Mouse (Mus musculus) thymus, adult 2 months (tissue): ENCODE results near the gene Tsnaxip1. TPM values are rescaled to one million over a fixed set of nuclear protein-coding genes. Genes with fewer than 3 reads are reported as not detected.

Experiments used
- DNase-seq: peaks from one replicate; pipeline ENCODE4 v3.0.0; 2021
- H3K27ac ChIP-seq: fragments of 200-500 bp; 2 replicates; pipeline ENCODE4 v1.5.1; 2012; ENCODE audit warnings: low read length, control low read depth; ENCODE audit not compliant: control insufficient read depth, insufficient read depth
- H3K27me3 ChIP-seq: fragments of 200-500 bp; 2 replicates; pipeline ENCODE4 v1.6.1; 2012; ENCODE audit warnings: mild to moderate bottlenecking, low read length, moderate library complexity, mixed read lengths; ENCODE audit not compliant: control insufficient read depth, insufficient read depth
- H3K36me3 ChIP-seq: fragments of 200-500 bp; 2 replicates; pipeline ENCODE4 v1.6.1; 2012; ENCODE audit warnings: mild to moderate bottlenecking, low read length, moderate library complexity; ENCODE audit not compliant: control insufficient read depth, insufficient read depth
- H3K4me1 ChIP-seq: fragments of 200-500 bp; replicated peaks from 2 replicates; pipeline ENCODE4 v1.6.1; 2012; ENCODE audit warnings: low read length; ENCODE audit not compliant: control insufficient read depth, insufficient read depth
- H3K4me3 ChIP-seq: fragments of 200-500 bp; 2 replicates; pipeline ENCODE4 v1.5.1; 2012; ENCODE audit warnings: mild to moderate bottlenecking, low read length, control low read depth, moderate library complexity; ENCODE audit not compliant: control insufficient read depth, insufficient read depth
- CTCF ChIP-seq: fragments of 200-500 bp; IDR thresholded peaks from 2 replicates; pipeline ENCODE4 v1.5.1; 2012; ENCODE audit warnings: mild to moderate bottlenecking, control low read depth, low read length, moderate library complexity, borderline replicate concordance; ENCODE audit not compliant: control insufficient read depth, poor library complexity, insufficient read depth; ENCODE audit errors: extremely low read depth
- POLR2A ChIP-seq: fragments of 200-500 bp; IDR thresholded peaks from 2 replicates; pipeline ENCODE4 v1.6.1; 2012; ENCODE audit warnings: mild to moderate bottlenecking, low read length, control low read depth, moderate library complexity; ENCODE audit not compliant: control insufficient read depth, poor library complexity, insufficient read depth; ENCODE audit errors: extremely low read depth
- WGBS: fragments of 180-500 bp; shearing (Covaris S2); methylation state at CpG from one replicate; pipeline ENCODE4 v1.1.7; 2018; 5-methylcytosine and 5-hydroxymethylcytosine counted together
- polyA plus RNA-seq: library from polyadenylated mRNA; depleted of rRNA; stranded (reverse); fragments of >200 nt; gene quantifications from 2 replicates; pipeline ENCODE4 v1.2.3, GENCODE M21; 2012

The Tsnaxip1 gene
- polyA plus RNA-seq, 1 experiment = 0.05 TPM

DNA sequence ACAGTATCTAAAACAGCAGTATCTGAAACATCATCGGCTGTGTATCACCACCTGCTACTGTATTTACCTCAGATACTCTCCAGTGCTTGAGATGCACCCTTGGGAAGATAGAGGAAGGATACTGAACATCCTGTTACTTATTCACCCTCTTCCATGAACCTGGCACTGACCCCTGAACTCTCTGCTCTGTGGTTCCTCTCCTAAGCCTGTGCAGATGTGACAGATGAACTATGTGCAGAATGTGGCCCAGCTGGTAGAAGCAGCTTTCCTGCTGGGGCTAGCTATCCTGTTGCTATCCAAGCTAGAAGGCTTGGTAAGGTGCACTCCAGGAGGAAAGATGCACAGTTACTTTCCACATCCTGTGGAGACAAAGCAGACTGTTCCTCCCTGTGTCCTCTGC is 34.2 kb upstream of the Tsnaxip1 start:
- WGBS = 94% methylated on average over 1 of the region's 1 CpGs
- no peak for DNase-seq
- Histone ChIP-seq H3K4me1 (peaks cover 24% of the 10 kb centered on the region), H3K27me3 (no peaks in the 10 kb centered on the region), H3K27ac (no peak overlapping the region), H3K4me3 (no peak overlapping the region), H3K36me3 (no peaks in the 10 kb centered on the region)
- TF ChIP-seq CTCF (no peak), POLR2A (no peak)

DNA sequence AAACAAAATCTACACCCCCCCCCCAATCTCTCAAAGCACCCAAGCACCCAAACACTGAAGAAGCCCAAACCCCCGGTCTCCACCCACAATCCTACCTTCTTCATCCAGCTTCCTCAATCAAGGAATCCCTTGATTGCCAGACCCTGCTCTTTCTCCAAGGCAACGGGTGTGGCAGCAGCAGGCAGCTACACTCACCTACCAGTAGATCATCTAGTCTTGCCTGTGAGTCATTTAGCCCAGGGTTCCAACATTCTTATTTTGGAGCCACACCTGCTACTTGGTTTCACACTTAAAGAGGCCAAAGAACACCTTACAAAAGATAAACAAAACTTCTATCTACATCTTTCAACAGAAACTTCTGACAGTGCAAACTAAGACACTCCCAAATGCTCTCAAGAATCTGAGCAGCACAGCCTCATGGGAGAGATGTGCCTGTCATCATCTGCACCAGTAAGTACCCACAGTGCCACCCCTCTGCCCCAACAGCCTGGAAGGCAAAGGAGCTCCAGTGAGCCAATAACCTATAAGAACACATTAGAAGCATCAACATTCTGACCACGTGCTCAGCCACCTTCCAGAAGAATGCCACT is 33.4 kb upstream of the Tsnaxip1 start:
- WGBS = 82% methylated on average over 3 of the region's 3 CpGs
- Histone ChIP-seq H3K36me3 (no peaks in the 10 kb centered on the region), H3K27ac (no peak overlapping the region), H3K27me3 (no peaks in the 10 kb centered on the region), H3K4me1 (peaks cover 22% of the 10 kb centered on the region), H3K4me3 (no peak overlapping the region)
- DNase-seq = no peak
- TF ChIP-seq POLR2A (no peak), CTCF (no peak)

DNA sequence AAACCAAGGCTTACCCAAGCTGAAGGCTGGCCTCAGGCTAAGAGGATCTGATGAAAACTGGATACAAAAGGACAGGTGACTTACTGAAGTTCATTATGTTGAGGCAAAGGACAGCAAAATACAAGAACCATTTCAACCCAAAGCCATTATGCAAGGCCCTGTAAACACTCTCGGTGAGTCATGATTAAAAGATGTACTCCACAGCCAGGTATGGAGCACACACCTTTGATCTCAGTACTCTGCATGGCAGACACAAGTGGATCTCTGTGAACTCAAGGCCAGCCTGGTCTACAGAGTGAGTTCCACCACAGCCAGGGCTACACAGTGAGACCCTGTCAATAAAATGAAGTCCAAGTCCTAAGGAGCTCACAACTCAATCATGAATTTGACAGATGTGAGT is 31.7 kb upstream of the Tsnaxip1 start:
- no peak overlapping the region for H3K4me3 ChIP-seq
- no peaks in the 10 kb centered on the region for H3K27me3 ChIP-seq
- peaks cover 7% of the 10 kb centered on the region; the same call in 1 of the 2 replicates for H3K4me1 ChIP-seq
- 87% methylated on average over 1 of the region's 1 CpGs for WGBS
- no peak for DNase-seq
- no peak for TF ChIP-seq POLR2A
- TF ChIP-seq CTCF = no peak
- H3K36me3 ChIP-seq = no peaks in the 10 kb centered on the region
- no peak overlapping the region for H3K27ac ChIP-seq

DNA sequence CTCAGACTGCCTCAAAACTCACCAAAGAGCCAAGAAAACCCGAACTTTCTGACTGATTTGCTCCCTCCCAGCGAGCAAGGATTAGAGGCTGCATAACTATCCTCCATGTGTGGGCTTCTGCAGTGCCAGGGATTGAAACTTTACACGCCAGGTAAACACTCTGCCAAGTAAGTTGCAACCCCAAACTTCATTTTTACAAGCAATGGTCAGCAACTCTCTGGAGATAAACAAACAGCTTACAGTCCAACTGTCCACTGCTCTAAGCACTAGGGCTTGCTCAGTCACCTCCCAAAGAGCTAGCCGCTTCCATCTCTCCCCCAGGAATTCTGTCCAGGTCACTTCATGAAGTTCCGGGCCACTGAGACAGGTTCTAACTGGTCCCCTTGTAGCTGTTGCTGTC is 29.1 kb upstream of the Tsnaxip1 start:
- Histone ChIP-seq H3K36me3 (no peaks in the 10 kb centered on the region), H3K27me3 (no peaks in the 10 kb centered on the region), H3K27ac (no peak overlapping the region), H3K4me3 (no peak overlapping the region), H3K4me1 (peaks cover 4% of the 10 kb centered on the region; the same call in 1 of the 2 replicates)
- no peak for DNase-seq
- WGBS = 96% methylated on average over 5 of the region's 5 CpGs
- no peak for TF ChIP-seq CTCF

DNA sequence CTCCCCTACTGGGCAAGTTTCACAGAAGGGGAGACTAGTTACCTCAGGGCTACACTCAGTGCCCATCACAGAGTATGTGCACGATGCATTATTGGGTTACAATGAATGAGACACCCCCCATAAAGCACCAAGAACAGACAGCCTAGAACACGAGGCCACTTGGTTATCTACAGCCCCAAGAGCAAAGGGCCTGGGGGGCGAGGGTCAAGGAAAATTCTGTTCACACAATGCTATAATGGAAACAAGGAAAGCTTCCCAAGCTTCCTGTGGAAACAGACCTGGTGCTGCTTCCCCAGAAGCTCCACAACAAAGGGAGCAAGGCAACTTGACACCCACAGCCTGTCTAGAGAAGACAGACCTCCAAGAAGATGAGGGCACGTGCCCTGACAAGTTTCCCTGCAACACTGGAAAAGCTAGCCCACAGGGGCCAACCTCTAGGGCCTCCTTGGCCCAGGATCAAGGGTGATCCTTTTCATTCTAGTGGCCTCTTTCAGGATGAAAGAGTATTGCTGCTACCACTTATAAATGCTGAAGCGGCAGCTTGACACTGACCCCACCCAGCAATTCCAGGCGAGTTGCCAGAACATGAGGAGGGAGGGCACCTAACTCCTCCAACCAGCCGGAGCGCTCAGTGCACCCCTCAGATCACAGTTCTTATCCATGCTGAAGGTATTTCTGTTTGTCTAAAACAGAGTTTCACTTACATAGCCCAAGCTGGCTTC is 28.3 kb upstream of the Tsnaxip1 start:
- DNase-seq = no peak
- Histone ChIP-seq H3K27me3 (no peaks in the 10 kb centered on the region), H3K4me3 (no peak overlapping the region), H3K36me3 (no peaks in the 10 kb centered on the region), H3K27ac (no peak overlapping the region), H3K4me1 (no peaks in the 10 kb centered on the region)
- WGBS = 90% methylated on average over 8 of the region's 8 CpGs
- TF ChIP-seq POLR2A (no peak), CTCF (no peak)

DNA sequence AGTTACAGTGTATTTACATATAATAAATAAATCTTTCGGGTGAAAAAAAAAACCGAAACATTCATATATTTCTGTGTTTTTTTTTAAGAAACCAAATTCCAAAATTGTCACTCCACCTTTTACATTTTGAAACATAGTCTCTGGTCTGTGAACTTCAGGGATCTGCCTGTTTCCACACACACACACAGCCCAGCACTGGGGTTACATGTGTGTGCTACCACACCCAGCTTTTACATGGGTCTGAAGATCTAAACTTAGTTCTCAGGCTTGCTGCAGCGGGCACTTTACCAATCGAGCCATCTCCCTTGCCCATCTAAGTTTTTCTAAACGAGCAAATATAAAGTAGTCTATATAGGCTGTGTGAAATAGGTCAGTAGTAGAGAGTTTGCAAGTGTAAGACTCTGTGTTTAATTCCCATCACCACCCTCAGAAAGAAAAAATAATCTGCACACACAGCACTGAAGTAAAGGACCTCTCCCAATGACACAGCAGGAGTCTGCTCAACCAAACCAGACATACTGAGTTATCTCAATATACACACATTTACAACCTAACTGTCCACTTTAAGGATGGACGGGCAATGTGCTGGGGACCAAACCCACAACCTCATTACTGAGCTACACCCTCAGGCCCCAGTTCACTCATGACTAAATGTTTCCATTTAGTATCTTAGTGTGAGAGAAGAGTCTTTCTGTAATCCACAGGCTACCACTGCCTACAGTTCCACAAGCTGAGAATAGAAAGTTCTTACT is 26.2 kb upstream of the Tsnaxip1 start:
- Histone ChIP-seq H3K36me3 (peaks cover 9% of the 10 kb centered on the region; the same call in 1 of the 2 replicates), H3K27ac (no peak overlapping the region), H3K4me1 (no peaks in the 10 kb centered on the region), H3K4me3 (no peak overlapping the region), H3K27me3 (no peaks in the 10 kb centered on the region)
- DNase-seq = no peak
- TF ChIP-seq CTCF = no peak
- TF ChIP-seq POLR2A = no peak
- 95% methylated on average over 6 of the region's 6 CpGs for WGBS

DNA sequence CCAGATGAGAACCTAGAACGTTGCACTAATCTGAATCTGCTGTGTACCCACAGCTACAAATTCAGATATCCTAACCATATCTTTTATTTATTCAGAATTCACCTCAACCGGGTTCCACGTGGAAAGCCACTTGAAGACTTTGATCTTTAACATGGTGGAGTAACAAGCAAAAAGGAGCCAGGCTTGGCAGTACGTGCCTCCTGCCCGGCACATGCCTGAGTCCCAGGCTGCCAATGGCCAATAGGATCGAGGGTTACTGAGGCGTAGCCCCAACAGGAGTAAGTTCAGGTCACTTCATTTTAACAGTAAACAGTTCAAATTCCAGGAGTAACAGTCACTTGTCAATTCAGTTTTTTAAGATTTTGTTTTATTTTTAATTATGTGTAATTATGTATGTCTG is 22.7 kb upstream of the Tsnaxip1 start:
- no peak for TF ChIP-seq CTCF
- TF ChIP-seq POLR2A = no peak
- WGBS = 95% methylated on average over 7 of the region's 7 CpGs
- Histone ChIP-seq H3K36me3 (peaks cover 9% of the 10 kb centered on the region; the same call in 1 of the 2 replicates), H3K27me3 (no peaks in the 10 kb centered on the region), H3K27ac (no peak overlapping the region), H3K4me3 (no peak overlapping the region), H3K4me1 (peaks cover 2% of the 10 kb centered on the region)
- no peak for DNase-seq
